Mouse (Mus musculus) 3T3-L1 (cell line): ENCODE measurements around the gene Heatr5a.
A peak's percentile ranks its signal among the peaks of the same experiment; 100 is the strongest.

Source experiments
- DNase-seq: peaks from one replicate; pipeline ENCODE4 v3.0.0-alpha.2; 2015; ENCODE audit warnings: low read depth, low spot score

The Heatr5a gene

GRCm38 (mm10) chr12:51847953-51848680 lies 123.0 kb downstream of the Heatr5a start:
- DNase-seq = peak; percentile 99

GRCm38 (mm10) chr12:51845261-51845660 lies 125.9 kb downstream of the Heatr5a start:
- DNase-seq = no peak

- peak; percentile 97 for DNase-seq
Measured at GRCm38 (mm10) chr12:51844771-51845256, 126.3 kb downstream of the Heatr5a start.

- peak; percentile 18 for DNase-seq
Measured at GRCm38 (mm10) chr12:51843576-51844520, 127.3 kb downstream of the Heatr5a start.

- DNase-seq = no peak
Measured at GRCm38 (mm10) chr12:51842081-51842864, 128.8 kb downstream of the Heatr5a start.

- DNase-seq = no peak
Measured at GRCm38 (mm10) chr12:51839856-51840255, 131.3 kb downstream of the Heatr5a start.

- no peak for DNase-seq
Measured at GRCm38 (mm10) chr12:51835219-51835618, 135.9 kb downstream of the Heatr5a start.

- no peak for DNase-seq
Measured at GRCm38 (mm10) chr12:51831931-51832330, 139.2 kb downstream of the Heatr5a start.

GRCm38 (mm10) chr12:51831296-51831695 lies 139.8 kb downstream of the Heatr5a start:
- DNase-seq = no peak

GRCm38 (mm10) chr12:51830671-51831070 lies 140.4 kb downstream of the Heatr5a start:
- no peak for DNase-seq

GRCm38 (mm10) chr12:51830077-51830402 lies 141.1 kb downstream of the Heatr5a start:
- DNase-seq = no peak

GRCm38 (mm10) chr12:51829290-51830076 lies 141.6 kb downstream of the Heatr5a start, which contains the start of gene Hectd1:
Gene Hectd1 (minus strand): TSS chr12:51829536.
- peak; percentile 61 for DNase-seq

GRCm38 (mm10) chr12:51828716-51829289 lies 142.3 kb downstream of the Heatr5a start:
- DNase-seq = peak; percentile 66

- DNase-seq = no peak
Measured at GRCm38 (mm10) chr12:51827958-51828650, 143.0 kb downstream of the Heatr5a start.
